Mouse (Mus musculus): Measurements from ENCODE around the gene H2al1a.

H2al1a gene

DNA sequence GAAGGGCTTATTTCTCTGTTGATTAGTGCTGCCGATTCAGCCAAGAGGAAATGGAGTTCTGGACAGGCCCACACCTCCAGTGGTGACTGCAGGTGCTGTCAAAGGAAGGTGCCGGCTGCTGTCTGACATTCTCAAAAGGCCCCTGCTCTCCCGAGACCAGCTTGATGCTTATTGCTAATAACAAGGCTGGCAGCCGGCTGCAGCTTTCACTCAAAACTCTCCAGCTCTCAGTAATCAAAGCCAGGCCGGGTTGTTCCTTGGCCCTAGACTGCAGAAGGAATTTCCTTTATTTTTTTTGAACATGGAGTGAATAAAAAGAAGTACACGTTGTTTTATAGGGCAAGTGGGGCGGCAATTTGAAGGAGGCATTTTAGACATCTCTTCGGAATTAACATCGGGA, 46.7 kb downstream of the H2al1a start:
- no peak for DNase-seq (ENCODE audit: low spot score)

GRCm38 (mm10) chrX:11346756-11347155, 47.7 kb downstream of the H2al1a start:
- no peak for DNase-seq (ENCODE audit: low spot score)
